Mouse (Mus musculus): ENCODE measurements at regions not wholly inside any gene's neighbourhood (a gene's known extent, or its start where the extent isn't known, plus 50 kb on each side); places are given as distances from the start of the nearest gene placed in this dataset.
"Not testable (repeated sequence)": the region's sequence is repeated elsewhere in the genome, so short reads cannot be mapped to it uniquely, and the experiment has no call there.

DNA sequence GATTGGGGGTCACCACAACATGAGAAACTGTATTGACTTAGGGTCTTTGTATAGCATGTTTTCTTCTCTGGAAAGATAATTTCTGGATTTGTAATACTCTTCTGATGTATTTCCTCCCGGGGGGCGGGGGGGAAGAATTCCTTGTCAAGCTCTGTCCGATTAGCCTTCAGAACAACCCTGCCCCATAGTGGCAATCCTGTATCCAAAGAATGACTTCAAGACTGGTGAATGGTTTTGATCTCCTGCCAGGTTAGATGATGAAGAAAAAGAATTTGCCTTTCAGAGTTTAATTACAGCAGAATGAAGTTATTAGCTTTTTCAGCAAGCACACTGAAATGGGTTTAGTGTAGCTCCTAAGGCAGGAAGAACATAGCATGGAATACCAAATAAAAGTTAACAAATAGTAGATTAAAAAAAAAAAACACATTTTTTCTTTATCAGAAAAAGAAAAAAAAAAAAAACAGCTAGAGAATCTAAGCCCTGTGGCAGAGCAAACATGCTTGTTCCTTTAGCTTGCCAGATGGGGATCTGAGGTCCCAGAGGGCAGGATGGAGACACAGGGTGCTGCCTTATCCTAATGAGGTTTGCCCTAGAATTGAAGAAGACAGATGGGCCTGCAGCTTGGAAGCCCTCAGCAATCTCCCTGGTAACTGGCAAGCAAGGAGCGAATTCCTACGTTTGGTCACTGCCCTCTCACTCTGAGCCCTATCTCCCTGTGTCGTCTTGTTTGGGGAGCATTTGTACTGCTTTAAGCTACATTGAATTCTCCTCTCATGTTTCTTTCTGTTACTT lies 280.9 kb upstream of the Gm9972 start:
- no peak for DNase-seq (ENCODE audit: low read depth, low spot score)

GRCm38 (mm10) chr11:42755415-42755814 lies 280.1 kb upstream of the Gm9972 start:
- DNase-seq (ENCODE audit: low read depth, low spot score) = no peak

- DNase-seq (ENCODE audit: low read depth, low spot score) = no peak
These were observed 270.3 kb upstream of the Gm9972 start for GRCm38 (mm10) chr11:42765213-42765612.

- no peak for DNase-seq (ENCODE audit: low read depth, low spot score)
These were observed 260.4 kb upstream of the Gm9972 start for GRCm38 (mm10) chr11:42775074-42775676.

- no peak for DNase-seq (ENCODE audit: low read depth, low spot score)
These were observed 224.1 kb upstream of the Gm9972 start for GRCm38 (mm10) chr11:42811487-42811886.

GRCm38 (mm10) chr11:42815753-42816152 lies 219.8 kb upstream of the Gm9972 start:
- DNase-seq (ENCODE audit: low read depth, low spot score) = no peak

DNA sequence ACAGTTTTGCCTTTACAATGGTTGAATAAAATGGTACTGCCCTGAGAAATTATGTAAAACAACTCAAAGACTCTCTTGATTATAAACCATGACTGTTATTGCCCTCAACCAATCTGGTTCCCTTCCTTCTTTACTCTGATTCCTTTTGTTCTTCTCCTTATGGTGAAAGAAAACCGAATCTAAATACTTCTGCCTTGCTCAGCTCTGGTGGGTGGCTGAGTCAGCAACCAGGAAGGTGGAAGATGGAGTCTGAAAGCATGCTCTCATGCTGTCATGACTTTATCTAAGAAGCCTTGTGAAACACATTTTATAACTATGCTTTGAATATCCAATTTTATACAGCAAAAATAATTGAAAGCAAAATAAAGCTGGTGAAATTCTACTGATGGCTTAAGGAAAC lies 212.7 kb upstream of the Gm9972 start:
- no peak for DNase-seq (ENCODE audit: low read depth, low spot score)

GRCm38 (mm10) chr11:42845795-42846194 lies 189.8 kb upstream of the Gm9972 start:
- DNase-seq (ENCODE audit: low read depth, low spot score) = no peak

DNA sequence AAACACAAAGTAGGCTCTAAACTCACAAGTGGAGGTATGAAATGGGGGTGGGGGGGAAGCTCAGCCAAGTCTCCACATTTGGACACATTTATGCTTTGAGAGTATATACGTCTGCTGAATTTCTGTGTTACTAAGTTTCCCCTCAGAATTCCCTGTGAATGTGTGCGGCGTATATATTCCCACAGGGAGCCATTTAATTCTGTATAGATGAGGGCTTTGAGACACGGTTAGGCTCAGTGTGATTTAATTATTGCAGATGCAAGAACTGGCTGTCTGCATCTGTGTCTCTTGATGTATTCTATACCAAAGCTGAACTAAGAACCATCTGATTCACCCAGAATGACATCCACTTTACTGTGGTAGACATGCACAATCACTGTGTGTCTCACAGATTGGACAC lies 181.1 kb upstream of the Gm9972 start:
- DNase-seq (ENCODE audit: low read depth, low spot score) = no peak

- DNase-seq (ENCODE audit: low read depth, low spot score) = no peak
These were observed 177.9 kb upstream of the Gm9972 start for GRCm38 (mm10) chr11:42857687-42858086.

- no peak for DNase-seq (ENCODE audit: low read depth, low spot score)
These were observed 161.5 kb upstream of the Gm9972 start for GRCm38 (mm10) chr11:42874056-42874455.

DNA sequence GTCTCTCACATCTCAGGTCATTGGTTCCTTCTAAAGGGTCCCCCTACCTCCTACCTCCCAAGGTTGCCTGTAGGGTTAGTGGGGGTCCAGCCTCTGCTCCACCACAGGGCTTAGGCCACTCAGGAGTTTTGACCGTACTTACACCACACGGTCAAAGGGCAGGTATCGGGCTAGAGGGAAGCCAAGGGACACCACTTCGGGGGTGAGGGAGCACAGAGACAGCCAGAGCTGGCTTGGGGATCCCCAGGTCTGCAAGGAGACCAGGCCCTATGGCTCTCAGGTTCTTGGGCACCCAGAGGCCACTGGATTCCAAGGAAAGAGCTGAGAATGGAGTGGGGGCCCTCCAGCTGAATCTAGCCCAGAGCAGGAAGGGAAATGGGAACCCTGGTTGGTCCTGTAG lies 135.5 kb upstream of the Gm9972 start:
- no peak for DNase-seq (ENCODE audit: low read depth, low spot score)

GRCm38 (mm10) chr11:42903459-42904012 lies 132.0 kb upstream of the Gm9972 start:
- no peak for DNase-seq (ENCODE audit: low read depth, low spot score)

GRCm38 (mm10) chr11:42905561-42905960 lies 130.0 kb upstream of the Gm9972 start:
- peak; percentile 66 for DNase-seq (ENCODE audit: low read depth, low spot score)

- peak; percentile 3 for DNase-seq (ENCODE audit: low read depth, low spot score)
These were observed 129.5 kb upstream of the Gm9972 start for GRCm38 (mm10) chr11:42906020-42906419.

- no peak for DNase-seq (ENCODE audit: low read depth, low spot score)
These were observed 118.9 kb upstream of the Gm9972 start for GRCm38 (mm10) chr11:42916421-42917181.

- DNase-seq (ENCODE audit: low read depth, low spot score) = no peak
These were observed 116.3 kb upstream of the Gm9972 start for GRCm38 (mm10) chr11:42919221-42919620.

GRCm38 (mm10) chr11:42927156-42927555 lies 108.4 kb upstream of the Gm9972 start:
- DNase-seq (ENCODE audit: low read depth, low spot score) = no peak

DNA sequence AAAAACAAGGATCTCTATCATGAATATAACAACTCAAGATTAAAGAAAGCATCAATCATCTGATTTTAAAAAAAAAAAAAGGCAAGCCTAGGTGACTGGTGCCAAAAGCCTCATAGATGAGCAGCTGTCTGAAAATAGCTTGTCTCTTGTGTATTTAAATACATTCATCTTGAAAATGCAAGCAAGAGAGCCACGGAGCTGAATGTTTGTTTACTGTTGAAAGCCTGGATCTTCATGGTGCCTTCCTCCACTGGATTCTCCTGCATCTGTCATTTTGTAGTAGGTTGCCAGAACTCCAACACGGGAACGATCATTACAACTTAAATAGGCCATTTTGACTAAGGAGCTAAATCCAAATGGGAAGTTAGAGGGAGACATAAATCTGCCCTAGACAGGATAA lies 106.6 kb upstream of the Gm9972 start:
- no peak for DNase-seq (ENCODE audit: low read depth, low spot score)

- DNase-seq (ENCODE audit: low read depth, low spot score) = not testable (repeated sequence)
These were observed 96.3 kb upstream of the Gm9972 start for GRCm38 (mm10) chr11:42939271-42939670.

DNA sequence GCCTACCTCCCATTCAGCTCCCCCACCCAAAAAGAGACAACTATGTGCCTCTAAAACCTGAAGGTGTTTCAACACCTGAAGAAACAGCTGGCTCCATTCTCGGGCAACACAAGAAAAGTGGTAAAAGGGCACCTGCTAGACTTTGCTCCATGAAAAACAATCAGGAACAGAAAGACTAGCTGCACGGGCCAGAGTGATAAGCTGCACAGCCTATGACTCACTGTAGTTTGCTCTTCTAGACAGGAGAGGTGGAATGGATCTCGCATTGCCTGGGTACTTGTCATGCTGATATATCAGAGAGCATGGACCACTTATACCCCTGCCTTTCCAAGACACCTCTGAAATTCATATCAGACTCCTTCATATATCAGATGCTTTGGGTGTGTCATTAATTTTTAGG lies 94.0 kb upstream of the Gm9972 start:
- DNase-seq (ENCODE audit: low read depth, low spot score) = no peak

DNA sequence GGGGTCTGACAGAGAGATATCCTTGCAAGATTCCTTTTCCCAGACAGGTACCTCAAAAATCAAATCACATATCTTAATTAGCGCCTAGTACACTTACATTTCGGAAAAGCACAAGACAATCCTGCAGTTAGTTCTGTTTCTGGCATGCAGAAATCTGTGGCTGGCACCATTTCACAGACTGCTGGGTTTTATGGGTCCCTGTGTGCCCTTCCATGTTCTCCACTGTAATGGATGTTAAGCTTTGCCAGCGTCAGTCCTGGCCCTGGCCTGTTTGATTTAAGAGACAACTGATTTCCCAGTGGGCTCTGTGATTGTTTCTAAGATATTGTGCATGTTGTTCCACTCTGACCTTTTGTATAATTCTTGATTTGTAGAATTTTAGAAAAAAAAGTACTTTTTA lies 93.3 kb upstream of the Gm9972 start:
- DNase-seq (ENCODE audit: low read depth, low spot score) = no peak
